Mouse (Mus musculus) heart, postnatal 0 days (tissue): ENCODE measurements around the gene Slc23a4.

Experiments
- CTCF ChIP-seq: IDR thresholded peaks from 2 replicates; pipeline ENCODE4 v1.5.1; 2016; ENCODE audit warnings: antibody characterized with exemption, control low read depth, low read depth
- EP300 ChIP-seq: IDR thresholded peaks from 2 replicates; pipeline ENCODE4 v1.6.1; 2016; ENCODE audit warnings: antibody characterized with exemption, low read depth

- TF ChIP-seq EP300 (no peak), CTCF (no peak)
Measured at GRCm38 (mm10) chr6:34895569-34895968, 92.6 kb downstream of the Slc23a4 start.
